Mouse (Mus musculus) ES-Bruce4 (cell line): Measurements from ENCODE around the gene Bscl2. TPM values are rescaled to one million over a fixed set of nuclear protein-coding genes. Genes with fewer than 3 reads are reported as not detected.

ENCODE experiments used
- H3K27ac ChIP-seq: 2 replicates; pipeline ENCODE4 v1.5.1; 2012; ENCODE audit warnings: low read length, inconsistent platforms; ENCODE audit not compliant: insufficient read depth
- H3K27me3 ChIP-seq: 2 replicates; pipeline ENCODE4 v1.6.1; 2012; ENCODE audit warnings: mild to moderate bottlenecking, low read length, inconsistent platforms; ENCODE audit not compliant: control insufficient read depth, poor library complexity, insufficient read depth, severe bottlenecking
- H3K36me3 ChIP-seq: 2 replicates; pipeline ENCODE4 v1.6.1; 2012; ENCODE audit warnings: inconsistent platforms, mild to moderate bottlenecking, low read length, moderate library complexity; ENCODE audit not compliant: control insufficient read depth, poor library complexity, insufficient read depth, severe bottlenecking
- H3K4me1 ChIP-seq: one replicate; pipeline ENCODE4 v1.8.1; 2011; ENCODE audit warnings: low read length; ENCODE audit not compliant: control insufficient read depth, insufficient read depth
- H3K4me3 ChIP-seq: 2 replicates; pipeline ENCODE4 v1.5.1; 2011; ENCODE audit warnings: low read depth, mild to moderate bottlenecking, low read length
- H3K9ac ChIP-seq: 2 replicates; pipeline ENCODE4 v1.6.1; 2012; ENCODE audit warnings: low read depth, mild to moderate bottlenecking, inconsistent platforms; ENCODE audit not compliant: poor library complexity, severe bottlenecking
- H3K9me3 ChIP-seq: replicated peaks from 2 replicates; pipeline ENCODE4 v1.6.1; 2012; ENCODE audit warnings: mild to moderate bottlenecking, low read length, inconsistent platforms; ENCODE audit not compliant: control insufficient read depth, poor library complexity, insufficient read depth, severe bottlenecking
- CTCF ChIP-seq: IDR thresholded peaks from one replicate; pipeline ENCODE4 v1.8.1; 2011; ENCODE audit warnings: low read depth, low read length
- EP300 ChIP-seq: IDR thresholded peaks from 2 replicates; pipeline ENCODE4 v1.6.1; 2011; ENCODE audit warnings: low read depth, low read length; ENCODE audit not compliant: insufficient read depth
- POLR2A ChIP-seq: IDR thresholded peaks from one replicate; pipeline ENCODE4 v1.8.1; 2011; ENCODE audit warnings: low read length; ENCODE audit not compliant: insufficient read depth
- polyA plus RNA-seq: library from polyadenylated mRNA; stranded (reverse); fragments of >200 nt; gene quantifications from 2 replicates; pipeline ENCODE4 v1.2.4, GENCODE M21; 2011; ENCODE audit warnings: low read depth; ENCODE audit not compliant: missing spikeins, insufficient read depth, insufficient read length

Bscl2 gene
- polyA plus RNA-seq, 1 experiment: 32.3 TPM

DNA sequence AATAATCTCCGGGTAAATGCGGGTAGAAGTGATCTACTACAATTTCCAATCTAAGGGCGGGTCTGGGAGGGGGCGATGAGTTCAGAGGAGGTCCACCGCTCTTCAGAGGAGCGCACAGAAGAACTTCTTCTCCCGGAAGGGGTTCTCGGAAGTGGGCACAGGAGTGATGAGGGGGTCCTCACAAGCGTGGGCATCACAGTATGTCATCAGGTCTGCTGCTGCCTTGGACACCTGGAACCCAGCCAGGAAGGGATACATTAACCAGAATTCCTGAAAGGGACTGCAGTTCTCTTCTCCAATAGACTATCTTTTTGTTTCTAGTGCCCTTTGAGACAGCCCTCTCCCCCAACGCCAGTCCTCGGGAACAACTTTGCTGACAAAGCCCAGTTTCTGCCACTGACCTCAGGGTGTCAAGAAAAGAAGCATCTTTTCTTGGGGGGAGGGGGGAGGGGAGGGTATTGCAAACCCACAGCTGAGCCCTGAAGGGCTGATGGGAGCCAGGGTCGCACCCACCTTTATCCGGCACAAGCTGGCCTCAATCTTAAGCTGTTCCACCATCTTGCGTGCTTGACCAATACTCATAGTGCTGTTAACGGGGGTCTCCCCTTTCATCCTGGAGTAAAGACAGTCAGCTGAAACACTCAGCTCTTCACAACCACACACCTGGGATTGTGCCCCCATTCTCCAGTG lies 919 bp downstream of the Bscl2 start:
- peaks cover 20% of the 10 kb centered on the region for H3K36me3 ChIP-seq
- H3K27me3 ChIP-seq: no peaks in the 10 kb centered on the region
- H3K27ac ChIP-seq: peak overlapping the region; percentile 96
- peak overlapping the region; percentile 82 for H3K4me3 ChIP-seq
- no peaks in the 10 kb centered on the region for H3K9me3 ChIP-seq
- peak overlapping the region; percentile 86 for H3K9ac ChIP-seq
- H3K4me1 ChIP-seq: no peaks in the 10 kb centered on the region
- TF ChIP-seq CTCF: no peak
- no peak for TF ChIP-seq EP300
- no peak for TF ChIP-seq POLR2A

DNA sequence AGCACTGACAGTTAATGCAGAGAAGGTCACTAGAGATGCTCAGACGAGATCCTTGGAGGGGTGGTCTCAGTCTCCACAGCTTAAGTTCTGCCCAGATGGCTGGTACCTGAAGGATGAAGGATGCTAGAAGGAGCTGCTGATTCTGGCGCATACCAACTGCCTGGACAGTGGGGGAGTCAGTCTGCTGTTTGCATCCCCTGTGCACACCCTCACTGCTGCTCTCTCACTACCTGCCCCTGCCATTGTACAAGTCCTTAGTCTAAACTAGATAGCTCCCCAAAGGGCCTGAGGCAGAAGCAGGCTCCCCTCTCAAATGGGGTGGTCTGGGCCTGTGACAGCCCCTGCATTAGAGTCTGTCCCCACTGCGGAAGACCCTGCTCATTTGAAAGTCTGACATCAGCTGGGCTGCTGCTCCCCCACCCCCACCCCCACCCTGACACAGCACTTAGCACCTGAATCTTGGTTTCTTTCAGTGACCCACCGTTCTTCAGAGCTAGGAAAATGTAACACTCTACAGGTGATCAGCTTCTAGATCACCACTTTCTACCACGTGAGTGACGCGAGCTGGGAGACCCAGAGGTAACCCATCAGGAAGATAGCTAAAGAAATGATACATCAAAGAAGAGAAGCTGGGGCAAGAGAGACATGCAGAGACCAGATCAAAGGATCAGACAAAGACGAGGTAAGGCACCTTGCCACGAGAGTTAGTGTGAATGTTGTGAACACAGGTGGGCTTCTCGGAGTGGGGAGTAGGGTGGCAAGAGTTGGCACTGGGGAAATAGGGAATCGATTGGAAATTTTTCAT lies 2.0 kb downstream of the Bscl2 start, which contains the start of gene Gng3:
Gene Gng3, minus strand, starts transcription at position 92 of the 805 bp plus-strand sequence.
- H3K4me3 ChIP-seq: peak within 1 kb of the TSS; percentile 82
- no peaks in the 10 kb centered on the region for H3K9me3 ChIP-seq
- TF ChIP-seq POLR2A: peak; percentile 36
- no peak for TF ChIP-seq CTCF
- TF ChIP-seq EP300: peak; percentile 40; the same call in 1 of the 2 replicates
- H3K27ac ChIP-seq: peak within 1 kb of the TSS; percentile 96
- H3K27me3 ChIP-seq: no peaks in the 10 kb centered on the region
- H3K9ac ChIP-seq: peak within 1 kb of the TSS; percentile 86
- H3K4me1 ChIP-seq: no peaks in the 10 kb centered on the region
- H3K36me3 ChIP-seq: peaks cover 9% of the 10 kb centered on the region; the same call in 1 of the 2 replicates

DNA sequence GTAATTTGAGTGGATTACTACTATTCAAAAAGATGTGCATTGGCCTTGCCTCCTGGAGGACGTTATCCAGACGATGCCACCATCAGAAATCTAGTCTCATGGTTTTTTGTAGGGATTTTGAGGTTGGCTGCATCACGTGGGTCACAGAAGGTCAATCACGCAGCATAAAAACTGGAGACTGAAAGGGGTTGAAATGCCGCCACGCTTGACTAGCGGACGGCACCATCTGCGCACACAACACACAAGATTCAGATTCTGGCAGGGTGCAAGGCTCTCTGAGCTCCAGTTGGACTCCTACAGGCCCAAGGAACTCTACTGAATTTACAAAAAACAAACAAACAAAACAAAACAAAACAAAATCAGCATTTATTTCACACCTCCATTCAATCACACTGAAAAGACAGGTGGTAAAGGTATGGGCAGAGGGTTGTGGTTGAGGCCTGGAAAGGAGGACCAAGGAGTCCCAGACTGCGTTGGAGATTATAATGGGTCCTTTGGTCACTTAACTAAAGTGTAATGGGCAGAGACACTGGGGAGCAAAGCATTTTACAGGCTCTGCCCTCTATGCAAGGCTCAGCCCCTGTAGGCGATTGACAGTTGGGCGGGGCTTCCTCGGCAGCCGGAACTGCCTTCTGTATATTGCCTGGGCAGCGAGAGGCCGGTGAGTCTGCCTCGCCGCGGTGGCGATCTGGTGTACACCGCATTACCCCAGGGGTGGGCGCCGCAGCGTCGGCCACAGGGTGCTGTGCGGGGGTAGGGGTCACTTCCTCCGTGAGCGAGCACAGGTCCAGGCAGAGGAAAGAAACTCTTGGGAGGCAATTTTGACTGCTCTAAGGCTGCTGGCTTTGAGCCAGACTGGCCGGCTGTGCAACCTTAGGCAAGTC lies 2.9 kb downstream of the Bscl2 start:
- Histone ChIP-seq H3K27me3 (no peaks in the 10 kb centered on the region), H3K9me3 (no peaks in the 10 kb centered on the region), H3K36me3 (peaks cover 5% of the 10 kb centered on the region; the same call in 1 of the 2 replicates), H3K9ac (peak overlapping the region; percentile 86), H3K4me3 (peak overlapping the region; percentile 58), H3K27ac (peak overlapping the region; percentile 82), H3K4me1 (no peaks in the 10 kb centered on the region)
- TF ChIP-seq CTCF (no peak), POLR2A (peak; percentile 16)

DNA sequence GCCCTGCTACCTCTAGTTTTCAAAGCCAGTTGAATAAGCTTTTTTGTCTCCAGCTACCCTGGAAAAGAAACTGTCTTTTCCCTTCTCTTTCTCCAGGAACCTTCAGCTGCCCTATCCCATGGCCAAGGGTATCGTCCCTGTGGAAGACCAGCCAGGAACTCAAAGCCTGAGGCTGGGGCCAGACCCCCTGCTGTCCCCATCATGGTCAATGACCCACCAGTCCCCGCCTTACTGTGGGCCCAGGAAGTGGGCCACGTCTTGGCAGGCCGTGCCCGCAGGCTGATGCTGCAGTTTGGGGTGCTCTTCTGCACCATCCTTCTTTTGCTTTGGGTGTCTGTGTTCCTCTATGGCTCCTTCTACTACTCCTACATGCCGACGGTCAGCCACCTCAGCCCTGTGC lies 3.7 kb downstream of the Bscl2 start:
- peak overlapping the region; percentile 86 for H3K9ac ChIP-seq
- no peak for TF ChIP-seq EP300
- TF ChIP-seq CTCF: no peak
- no peak for TF ChIP-seq POLR2A
- H3K27ac ChIP-seq: no peak overlapping the region
- H3K27me3 ChIP-seq: no peaks in the 10 kb centered on the region
- H3K9me3 ChIP-seq: no peaks in the 10 kb centered on the region
- no peaks in the 10 kb centered on the region for H3K4me1 ChIP-seq
- H3K4me3 ChIP-seq: peak overlapping the region; percentile 46
- peaks cover 5% of the 10 kb centered on the region; the same call in 1 of the 2 replicates for H3K36me3 ChIP-seq

DNA sequence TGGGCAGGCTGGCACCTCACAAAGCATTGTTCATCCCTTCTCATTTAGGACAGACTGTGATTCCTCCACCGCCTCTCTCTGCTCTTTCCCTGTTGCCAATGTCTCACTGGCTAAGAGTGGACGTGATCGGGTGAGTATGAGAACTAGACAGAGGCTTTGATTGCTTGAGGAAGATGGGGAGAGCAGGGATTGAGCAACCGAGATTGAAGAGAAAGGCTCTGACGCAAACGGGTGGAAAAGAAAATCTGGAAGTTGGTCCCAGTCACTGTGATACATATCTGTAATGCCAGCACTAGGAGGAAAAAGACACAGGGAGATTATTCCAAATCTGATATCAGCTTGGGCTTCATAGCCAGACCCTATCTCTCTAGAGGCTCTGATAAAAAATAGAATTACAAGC lies 5.7 kb downstream of the Bscl2 start:
- TF ChIP-seq EP300 (no peak), CTCF (no peak), POLR2A (no peak)

More for the DNA sequence above, 5.7 kb downstream of the Bscl2 start:
- Histone ChIP-seq H3K4me1 (peaks cover 2% of the 10 kb centered on the region), H3K36me3 (peaks cover 13% of the 10 kb centered on the region), H3K27ac (no peak overlapping the region), H3K27me3 (no peaks in the 10 kb centered on the region), H3K9ac (no peak overlapping the region), H3K4me3 (no peak overlapping the region), H3K9me3 (no peaks in the 10 kb centered on the region)
